Mouse (Mus musculus) ES-E14 (cell line): ENCODE measurements around the gene R3hcc1l.

Source experiments
- CHD2 ChIP-seq: IDR thresholded peaks from 2 replicates; pipeline ENCODE4 v1.6.1; 2014; ENCODE audit warnings: mild to moderate bottlenecking, low read depth, low read length, inconsistent platforms
- HCFC1 ChIP-seq: IDR thresholded peaks from 2 replicates; pipeline ENCODE4 v1.6.1; 2012; ENCODE audit warnings: low read length, inconsistent platforms, borderline replicate concordance; ENCODE audit not compliant: insufficient read depth
- MAFK ChIP-seq: IDR thresholded peaks from 2 replicates; pipeline ENCODE4 v1.6.1; 2014; ENCODE audit warnings: mild to moderate bottlenecking, low read depth, low read length, inconsistent platforms; ENCODE audit not compliant: insufficient read depth
- ZC3H11A ChIP-seq: IDR thresholded peaks from 2 replicates; pipeline ENCODE4 v1.6.1; 2012; ENCODE audit warnings: low read depth, mild to moderate bottlenecking, inconsistent platforms, low read length, borderline replicate concordance
- ZNF384 ChIP-seq: IDR thresholded peaks from 2 replicates; pipeline ENCODE4 v1.6.1; 2012; ENCODE audit warnings: low read depth, low read length, inconsistent platforms

- no peak for TF ChIP-seq CHD2
- no peak for TF ChIP-seq ZC3H11A
- TF ChIP-seq ZNF384: no peak
- TF ChIP-seq HCFC1: no peak
- TF ChIP-seq MAFK: no peak
Observed at GRCm38 (mm10) chr19:42595066-42595465, 76.5 kb downstream of the R3hcc1l start.
